Mouse (Mus musculus) layer of hippocampus, adult 8-10 months (tissue): ENCODE measurements around the gene Mfge8. TPM values are rescaled to one million over a fixed set of nuclear protein-coding genes. Genes with fewer than 3 reads are reported as not detected.
A peak's percentile ranks its signal among the peaks of the same experiment; 100 is the strongest.

Experiments
- DNase-seq, 2 experiments: peaks; one replicate each; pipeline ENCODE4 v3.0.0; 2022; ENCODE audit warnings: low spot score in 2 of 2
- total RNA-seq, 4 experiments: library from RNA; stranded (reverse); gene quantifications; 2 replicates each; pipeline ENCODE4 v1.2.4; 2022

Mfge8 gene
- 100 to 1,000 TPM; 152 to 176 (median 163) TPM for total RNA-seq

GRCm38 (mm10) chr7:79148711-79149266 lies at the start of gene Mfge8:
Gene Mfge8, minus strand, starts transcription at chr7:79149060.
- peak; percentile 66 to 69 for DNase-seq

- peak; percentile 81 to 87 for DNase-seq
Measured at GRCm38 (mm10) chr7:79194560-79195413, 45.9 kb upstream of the Mfge8 start.

- DNase-seq = no peak
Measured at GRCm38 (mm10) chr7:79193936-79194335, 45.1 kb upstream of the Mfge8 start.

GRCm38 (mm10) chr7:79191501-79191900 lies 42.6 kb upstream of the Mfge8 start:
- no peak for DNase-seq

- no peak for DNase-seq
Measured at GRCm38 (mm10) chr7:79190592-79190991, 41.7 kb upstream of the Mfge8 start.

GRCm38 (mm10) chr7:79189211-79189610 lies 40.4 kb upstream of the Mfge8 start:
- DNase-seq = no peak

- no peak for DNase-seq
Measured at GRCm38 (mm10) chr7:79187591-79187990, 38.7 kb upstream of the Mfge8 start.

- no peak for DNase-seq
Measured at GRCm38 (mm10) chr7:79183417-79183816, 34.6 kb upstream of the Mfge8 start.

- no peak for DNase-seq
Measured at GRCm38 (mm10) chr7:79173800-79174199, 24.9 kb upstream of the Mfge8 start.

GRCm38 (mm10) chr7:79171782-79172181 lies 22.9 kb upstream of the Mfge8 start:
- no peak for DNase-seq

- DNase-seq = no peak
Measured at GRCm38 (mm10) chr7:79167006-79167562, 18.2 kb upstream of the Mfge8 start.

GRCm38 (mm10) chr7:79159406-79159805 lies 10.5 kb upstream of the Mfge8 start:
- DNase-seq = no peak

- DNase-seq = no peak
Measured at GRCm38 (mm10) chr7:79149522-79149921, 662 bp upstream of the Mfge8 start.

- DNase-seq = no peak
Measured at GRCm38 (mm10) chr7:79147931-79148653, 768 bp downstream of the Mfge8 start.

GRCm38 (mm10) chr7:79147011-79147837 lies 1.6 kb downstream of the Mfge8 start:
- DNase-seq = no peak

- DNase-seq = peak; percentile 64 to 85
Measured at GRCm38 (mm10) chr7:79140897-79141296, 8.0 kb downstream of the Mfge8 start.

- DNase-seq = no peak
Measured at GRCm38 (mm10) chr7:79139891-79140591, 8.8 kb downstream of the Mfge8 start.

GRCm38 (mm10) chr7:79139328-79139824 lies 9.5 kb downstream of the Mfge8 start:
- DNase-seq = no peak

- no peak for DNase-seq
Measured at GRCm38 (mm10) chr7:79133391-79133790, 15.5 kb downstream of the Mfge8 start.

- no peak for DNase-seq
Measured at GRCm38 (mm10) chr7:79130843-79131444, 17.9 kb downstream of the Mfge8 start, which contains the start of gene Hapln3. Gene Hapln3, minus strand, starts transcription at chr7:79131018.
